Mouse (Mus musculus) testis, postnatal 10 days (tissue): ENCODE measurements around the gene Slc24a3.

Experiments used
- DNase-seq: peaks from one replicate; pipeline ENCODE4 v3.0.0; 2021; ENCODE audit warnings: low spot score

Gene Slc24a3

GRCm38 (mm10) chr2:145213587-145213986 is 46.0 kb downstream of the Slc24a3 start:
- DNase-seq, result no peak

- no peak for DNase-seq
Observed at GRCm38 (mm10) chr2:145214086-145214831, 46.7 kb downstream of the Slc24a3 start.

- no peak for DNase-seq
Observed at GRCm38 (mm10) chr2:145216580-145216979, 49.0 kb downstream of the Slc24a3 start.

GRCm38 (mm10) chr2:145217422-145217821 is 49.9 kb downstream of the Slc24a3 start:
- DNase-seq, result no peak

GRCm38 (mm10) chr2:145219246-145219645 is 51.7 kb downstream of the Slc24a3 start:
- no peak for DNase-seq

GRCm38 (mm10) chr2:145223646-145224045 is 56.1 kb downstream of the Slc24a3 start:
- DNase-seq, result no peak

- DNase-seq, result no peak
Observed at GRCm38 (mm10) chr2:145225640-145226039, 58.1 kb downstream of the Slc24a3 start.

- DNase-seq, result no peak
Observed at GRCm38 (mm10) chr2:145226100-145226499, 58.5 kb downstream of the Slc24a3 start.

- DNase-seq, result no peak
Observed at GRCm38 (mm10) chr2:145227351-145227750, 59.8 kb downstream of the Slc24a3 start.

- no peak for DNase-seq
Observed at GRCm38 (mm10) chr2:145232764-145233484, 65.4 kb downstream of the Slc24a3 start.

GRCm38 (mm10) chr2:145233547-145234398 is 66.2 kb downstream of the Slc24a3 start:
- DNase-seq, result peak; percentile 51

- no peak for DNase-seq
Observed at GRCm38 (mm10) chr2:145246384-145246783, 78.8 kb downstream of the Slc24a3 start.

GRCm38 (mm10) chr2:145248185-145248584 is 80.6 kb downstream of the Slc24a3 start:
- DNase-seq, result peak; percentile 44

- DNase-seq, result peak; percentile 73
Observed at GRCm38 (mm10) chr2:145257332-145257731, 89.8 kb downstream of the Slc24a3 start.

GRCm38 (mm10) chr2:145257855-145258254 is 90.3 kb downstream of the Slc24a3 start:
- no peak for DNase-seq

- no peak for DNase-seq
Observed at GRCm38 (mm10) chr2:145260574-145260973, 93.0 kb downstream of the Slc24a3 start.

GRCm38 (mm10) chr2:145262153-145262552 is 94.6 kb downstream of the Slc24a3 start:
- no peak for DNase-seq

GRCm38 (mm10) chr2:145266723-145267122 is 99.2 kb downstream of the Slc24a3 start:
- no peak for DNase-seq

GRCm38 (mm10) chr2:145268971-145269370 is 101.4 kb downstream of the Slc24a3 start:
- no peak for DNase-seq

GRCm38 (mm10) chr2:145269410-145269809 is 101.9 kb downstream of the Slc24a3 start:
- DNase-seq, result no peak

GRCm38 (mm10) chr2:145274016-145274677 is 106.6 kb downstream of the Slc24a3 start:
- no peak for DNase-seq

- no peak for DNase-seq
Observed at GRCm38 (mm10) chr2:145279336-145279735, 111.8 kb downstream of the Slc24a3 start.
